Mouse (Mus musculus) left cerebral cortex, postnatal 4 days (tissue): ENCODE measurements around the gene Ttc7. TPM values are rescaled to one million over a fixed set of nuclear protein-coding genes. Genes with fewer than 3 reads are reported as not detected.

Experiments used
- DNase-seq: peaks from one replicate; pipeline ENCODE4 v3.0.0-alpha.2; 2022
- intact Hi-C: fragments of 180-260 bp; cut with DNase I; formaldehyde crosslinking; loops from one replicate; pipeline ENCODE4 v1.15.1; 2025
- total RNA-seq, 2 experiments: library from RNA; stranded (reverse); gene quantifications; 2 replicates each; pipeline ENCODE4 v1.2.3; 2021

The Ttc7 gene
- total RNA-seq, 2 experiments from 2014 or later: 7.7 to 8.7 TPM

GRCm38 (mm10) chr17:87402444-87402843 is 119.8 kb downstream of the Ttc7 start:
- intact Hi-C loops: no loop called here
- no peak for DNase-seq

- intact Hi-C loops: no loop called here
- DNase-seq: no peak
Observed at GRCm38 (mm10) chr17:87403462-87403861, 120.8 kb downstream of the Ttc7 start.

GRCm38 (mm10) chr17:87405576-87405975 is 122.9 kb downstream of the Ttc7 start:
- intact Hi-C loops: no loop called here
- DNase-seq: no peak

- intact Hi-C loops: no loop called here
- no peak for DNase-seq
Observed at GRCm38 (mm10) chr17:87406646-87407045, 124.0 kb downstream of the Ttc7 start.

- DNase-seq: no peak
- intact Hi-C loops: no loop called here
Observed at GRCm38 (mm10) chr17:87418082-87418481, 135.4 kb downstream of the Ttc7 start.

GRCm38 (mm10) chr17:87427511-87427910 is 144.8 kb downstream of the Ttc7 start, which contains the start of gene Stpg4:
TSS of gene Stpg4 (minus strand) at chr17:87427741.
- no peak for DNase-seq
- intact Hi-C loops: no loop called here

- intact Hi-C loops: no loop called here
- DNase-seq: no peak
Observed at GRCm38 (mm10) chr17:87429431-87429830, 146.7 kb downstream of the Ttc7 start.

Other genes starting within 250 kb of the Ttc7 start
- 10 to 100 TPM; 47.1 to 48.2 TPM for gene Socs5, start 175.2 kb upstream of the Ttc7 start, total RNA-seq
- 10 to 100 TPM; 22.3 to 23.2 TPM for gene Mcfd2, start 17.0 kb upstream of the Ttc7 start, total RNA-seq
- gene Stpg4, start 144.9 kb downstream of the Ttc7 start, total RNA-seq: not detected
- gene Calm2, start 164.0 kb downstream of the Ttc7 start, total RNA-seq: 1,000 to 10,000 TPM; 1,837 to 1,937 TPM